Mouse (Mus musculus): ENCODE results near the gene Itga7. TPM values are rescaled to one million over a fixed set of nuclear protein-coding genes. Genes with fewer than 3 reads are reported as not detected.

Gene Itga7
- polyA plus RNA-seq, 1 experiment from 2014 or later: 2.0 TPM

- Histone ChIP-seq H3K4me1 (peaks cover 5% of the 10 kb centered on the region; the same call in 1 of the 2 replicates), H3K4me2 (no peak overlapping the region), H3K27ac (no peak overlapping the region), H3K27me3 (peaks cover 36% of the 10 kb centered on the region), H3K4me3 (no peak overlapping the region), H3K9me3 (no peaks in the 10 kb centered on the region), H3K9ac (no peak overlapping the region), H3K36me3 (no peaks in the 10 kb centered on the region)
- WGBS: 49% methylated on average over 5 of the region's 5 CpGs
- no peak for ATAC-seq (ENCODE audit: insufficient number of reproducible peaks, insufficient read depth, low FRiP score, low TSS enrichment, low read depth)
Measured at GRCm38 (mm10) chr10:128938974-128939373, 5.4 kb downstream of the Itga7 start.

DNA sequence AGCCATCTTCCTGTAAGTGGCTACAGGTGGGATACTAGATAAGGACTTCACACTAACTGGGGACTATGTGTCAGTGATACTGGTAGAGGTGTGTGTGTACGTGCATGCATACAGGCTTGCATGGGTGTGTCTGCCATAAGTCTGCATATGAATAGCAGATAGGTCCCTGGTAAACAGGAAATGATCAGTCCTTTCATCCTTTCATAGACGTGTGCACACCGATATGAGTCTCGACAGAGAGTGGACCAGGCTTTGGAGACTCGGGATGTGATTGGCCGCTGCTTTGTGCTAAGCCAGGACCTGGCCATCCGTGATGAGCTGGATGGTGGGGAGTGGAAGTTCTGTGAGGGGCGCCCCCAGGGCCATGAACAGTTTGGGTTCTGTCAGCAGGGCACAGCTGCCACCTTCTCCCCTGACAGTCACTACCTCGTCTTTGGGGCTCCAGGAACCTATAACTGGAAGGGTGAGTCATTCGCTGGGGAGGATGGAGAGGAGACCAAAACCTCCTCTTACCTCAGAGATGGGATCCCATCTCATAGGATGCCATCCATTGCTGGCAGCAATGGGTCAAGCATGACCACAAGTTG is 7.0 kb downstream of the Itga7 start:
- H3K9ac ChIP-seq: no peak overlapping the region
- no peak overlapping the region for H3K4me2 ChIP-seq
- no peak overlapping the region for H3K27ac ChIP-seq
- 79% methylated on average over 10 of the region's 10 CpGs for WGBS
- H3K4me1 ChIP-seq: no peaks in the 10 kb centered on the region
- H3K4me3 ChIP-seq: no peak overlapping the region
- no peak for ATAC-seq (ENCODE audit: insufficient number of reproducible peaks, insufficient read depth, low FRiP score, low TSS enrichment, low read depth)
- H3K9me3 ChIP-seq: no peaks in the 10 kb centered on the region
- H3K27me3 ChIP-seq: peaks cover 20% of the 10 kb centered on the region
- no peaks in the 10 kb centered on the region for H3K36me3 ChIP-seq

DNA sequence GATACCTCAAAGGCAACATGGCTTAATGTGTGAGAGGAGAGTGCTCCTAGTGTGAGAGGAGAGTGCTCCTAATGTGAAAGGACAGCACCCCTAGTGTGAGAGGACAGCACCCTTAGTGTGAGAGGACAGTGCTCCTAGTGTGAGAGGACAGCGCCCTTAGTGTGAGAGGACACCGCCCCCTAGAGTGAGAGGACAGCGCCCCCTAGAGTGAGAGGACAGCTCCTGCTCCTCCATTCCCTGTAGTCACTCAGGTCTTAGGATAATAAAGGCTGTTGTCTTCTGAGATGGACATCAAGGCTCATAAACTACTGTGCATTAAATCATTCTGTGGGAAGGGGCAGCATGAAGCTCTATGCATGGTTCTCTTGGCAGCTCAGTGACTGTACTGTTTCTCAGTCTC is 12.1 kb downstream of the Itga7 start:
- H3K9ac ChIP-seq: no peak overlapping the region
- H3K27me3 ChIP-seq: no peaks in the 10 kb centered on the region
- no peak overlapping the region for H3K4me2 ChIP-seq
- no peak for ATAC-seq (ENCODE audit: insufficient number of reproducible peaks, insufficient read depth, low FRiP score, low TSS enrichment, low read depth)
- H3K4me1 ChIP-seq: no peaks in the 10 kb centered on the region
- H3K36me3 ChIP-seq: no peaks in the 10 kb centered on the region
- H3K4me3 ChIP-seq: no peak overlapping the region
- 18% methylated on average over 3 of the region's 3 CpGs for WGBS
- no peak overlapping the region for H3K27ac ChIP-seq
- H3K9me3 ChIP-seq: no peaks in the 10 kb centered on the region

GRCm38 (mm10) chr10:128947496-128947895 is 13.9 kb downstream of the Itga7 start:
- ATAC-seq (ENCODE audit: insufficient number of reproducible peaks, insufficient read depth, low FRiP score, low TSS enrichment, low read depth): no peak
- no peak overlapping the region for H3K27ac ChIP-seq
- H3K27me3 ChIP-seq: no peaks in the 10 kb centered on the region
- 90% methylated on average over 4 of the region's 4 CpGs for whole genome bisulfite sequencing
- H3K9me3 ChIP-seq: no peaks in the 10 kb centered on the region
- H3K4me1 ChIP-seq: no peaks in the 10 kb centered on the region
- H3K9ac ChIP-seq: no peak overlapping the region
- no peak overlapping the region for H3K4me2 ChIP-seq
- no peak overlapping the region for H3K4me3 ChIP-seq
- H3K36me3 ChIP-seq: no peaks in the 10 kb centered on the region

GRCm38 (mm10) chr10:128950208-128950887 is 16.7 kb downstream of the Itga7 start:
- no peaks in the 10 kb centered on the region for H3K4me1 ChIP-seq
- ATAC-seq (ENCODE audit: insufficient number of reproducible peaks, insufficient read depth, low FRiP score, low TSS enrichment, low read depth): no peak
- H3K9ac ChIP-seq: no peak overlapping the region
- H3K36me3 ChIP-seq: no peaks in the 10 kb centered on the region
- no peaks in the 10 kb centered on the region for H3K9me3 ChIP-seq
- H3K27ac ChIP-seq: no peak overlapping the region
- WGBS: 69% methylated on average over 16 of the region's 16 CpGs
- no peak overlapping the region for H3K4me2 ChIP-seq
- no peak overlapping the region for H3K4me3 ChIP-seq
- no peaks in the 10 kb centered on the region for H3K27me3 ChIP-seq

GRCm38 (mm10) chr10:128958340-128958739 is 24.7 kb downstream of the Itga7 start:
- Histone ChIP-seq H3K9ac (no peak overlapping the region), H3K9me3 (no peaks in the 10 kb centered on the region), H3K4me1 (no peaks in the 10 kb centered on the region), H3K27ac (no peak overlapping the region), H3K36me3 (no peaks in the 10 kb centered on the region), H3K4me2 (no peak overlapping the region), H3K4me3 (no peak overlapping the region), H3K27me3 (peaks cover 3% of the 10 kb centered on the region; the same call in 1 of the 2 replicates)
- no peak for ATAC-seq (ENCODE audit: insufficient number of reproducible peaks, insufficient read depth, low FRiP score, low TSS enrichment, low read depth)
- WGBS: 80% methylated on average over 10 of the region's 10 CpGs

- 73% methylated on average over 4 of the region's 4 CpGs for WGBS
- no peaks in the 10 kb centered on the region for H3K36me3 ChIP-seq
Measured at GRCm38 (mm10) chr10:128960142-128960541, 26.5 kb downstream of the Itga7 start.

GRCm38 (mm10) chr10:128960590-128961584 is 27.3 kb downstream of the Itga7 start, which contains the start of gene Mettl7b:
Gene Mettl7b (minus strand): TSS chr10:128960988.
- Histone ChIP-seq H3K4me3 (no peak within 1 kb of the TSS), H3K4me2 (no peak within 1 kb of the TSS), H3K27me3 (peaks cover 3% of the 10 kb centered on the region; the same call in 1 of the 2 replicates), H3K9ac (no peak within 1 kb of the TSS), H3K9me3 (no peaks in the 10 kb centered on the region), H3K27ac (no peak within 1 kb of the TSS), H3K36me3 (no peaks in the 10 kb centered on the region), H3K4me1 (no peaks in the 10 kb centered on the region)
- no peak for ATAC-seq (ENCODE audit: insufficient number of reproducible peaks, insufficient read depth, low FRiP score, low TSS enrichment, low read depth)
- 78% methylated on average over 12 of the region's 12 CpGs for WGBS

More at GRCm38 (mm10) chr10:128960142-128960541, 26.5 kb downstream of the Itga7 start:
- no peaks in the 10 kb centered on the region for H3K9me3 ChIP-seq
- no peak for ATAC-seq (ENCODE audit: insufficient number of reproducible peaks, insufficient read depth, low FRiP score, low TSS enrichment, low read depth)
- H3K27ac ChIP-seq: no peak overlapping the region
- H3K4me1 ChIP-seq: no peaks in the 10 kb centered on the region
- H3K9ac ChIP-seq: no peak overlapping the region
- H3K4me2 ChIP-seq: no peak overlapping the region
- no peak overlapping the region for H3K4me3 ChIP-seq
- peaks cover 3% of the 10 kb centered on the region; the same call in 1 of the 2 replicates for H3K27me3 ChIP-seq

- Histone ChIP-seq H3K9ac (no peak overlapping the region), H3K27ac (no peak overlapping the region), H3K4me2 (no peak overlapping the region), H3K4me3 (no peak overlapping the region), H3K4me1 (no peaks in the 10 kb centered on the region), H3K9me3 (no peaks in the 10 kb centered on the region), H3K27me3 (0 out of 2 replicates have a peak, but pooled peaks cover 4% of the 10 kb centered on the region), H3K36me3 (no peaks in the 10 kb centered on the region)
- no peak for ATAC-seq (ENCODE audit: insufficient number of reproducible peaks, insufficient read depth, low FRiP score, low TSS enrichment, low read depth)
- WGBS: 78% methylated on average over 2 of the region's 2 CpGs
Measured at GRCm38 (mm10) chr10:128964961-128965360, 31.3 kb downstream of the Itga7 start.

DNA sequence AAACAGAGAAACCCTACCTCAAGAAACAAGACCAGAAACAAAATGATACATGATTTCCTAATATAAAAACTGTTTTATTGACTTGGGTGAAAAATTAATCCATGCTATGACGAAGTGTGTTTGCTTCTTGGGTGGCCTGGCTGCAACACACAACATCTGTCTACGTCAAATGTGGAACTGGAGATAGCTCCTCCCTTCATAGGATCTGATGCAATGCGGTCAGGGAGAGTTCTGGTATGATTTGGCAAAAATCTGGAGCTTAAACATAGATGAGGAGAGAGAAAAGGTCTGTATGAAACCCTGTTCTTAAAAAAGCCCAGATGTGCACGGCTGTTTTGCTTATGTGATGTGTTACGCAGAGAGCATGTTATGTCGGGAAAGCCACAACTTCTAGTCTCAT is 32.3 kb downstream of the Itga7 start:
- no peaks in the 10 kb centered on the region for H3K36me3 ChIP-seq
- H3K4me1 ChIP-seq: no peaks in the 10 kb centered on the region
- H3K4me2 ChIP-seq: no peak overlapping the region
- no peak overlapping the region for H3K9ac ChIP-seq
- H3K9me3 ChIP-seq: no peaks in the 10 kb centered on the region
- 0 out of 2 replicates have a peak, but pooled peaks cover 8% of the 10 kb centered on the region for H3K27me3 ChIP-seq
- no peak overlapping the region for H3K4me3 ChIP-seq
- ATAC-seq (ENCODE audit: insufficient number of reproducible peaks, insufficient read depth, low FRiP score, low TSS enrichment, low read depth): no peak
- no peak overlapping the region for H3K27ac ChIP-seq
- WGBS: 60% methylated on average over 6 of the region's 6 CpGs

DNA sequence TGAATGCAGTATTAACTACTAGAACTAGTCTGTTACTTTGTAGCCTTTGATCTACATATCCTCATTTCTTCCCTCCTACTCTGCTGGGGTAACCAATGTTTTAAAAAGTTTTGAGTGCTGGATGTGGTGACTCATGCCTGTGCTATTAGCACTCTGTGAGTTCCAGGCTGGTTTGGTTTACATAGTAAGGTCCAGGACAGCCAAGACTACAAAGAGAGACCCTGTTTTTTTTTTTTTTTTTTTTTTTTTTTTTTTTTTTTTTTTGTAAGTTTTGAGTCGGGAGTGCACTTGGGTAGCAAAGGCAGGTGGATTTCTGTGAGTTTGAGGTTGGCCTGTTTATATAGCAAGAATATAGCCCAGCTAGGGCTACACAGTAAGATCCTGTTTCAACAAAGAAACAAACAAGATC is 34.7 kb downstream of the Itga7 start:
- WGBS: 33% methylated on average over 1 of the region's 1 CpGs
- no peaks in the 10 kb centered on the region for H3K9me3 ChIP-seq
- no peak for ATAC-seq (ENCODE audit: insufficient number of reproducible peaks, insufficient read depth, low FRiP score, low TSS enrichment, low read depth)

More for the DNA sequence above, 34.7 kb downstream of the Itga7 start:
- Histone ChIP-seq H3K27ac (no peak overlapping the region), H3K27me3 (0 out of 2 replicates have a peak, but pooled peaks cover 8% of the 10 kb centered on the region), H3K4me2 (no peak overlapping the region), H3K4me3 (no peak overlapping the region), H3K4me1 (no peaks in the 10 kb centered on the region), H3K9ac (no peak overlapping the region), H3K36me3 (no peaks in the 10 kb centered on the region)
